Mouse (Mus musculus): ENCODE measurements around the gene Scamp3. TPM values are rescaled to one million over a fixed set of nuclear protein-coding genes. Genes with fewer than 3 reads are reported as not detected.
"Not testable (repeated sequence)": the region's sequence is repeated elsewhere in the genome, so short reads cannot be mapped to it uniquely, and the experiment has no call there.

Gene Scamp3
- total and polyA plus RNA-seq, 2 experiments = 9.1 to 120 TPM

GRCm38 (mm10) chr3:89214681-89215411 is 37.6 kb downstream of the Scamp3 start, which contains the start of gene Thbs3:
TSS of gene Thbs3 (plus strand) at chr3:89215180.
- peak within 1 kb of the TSS; percentile 96 for H3K4me3 ChIP-seq (ENCODE audit: insufficient read depth, low read depth, low read length)
- H3K4me1 ChIP-seq (ENCODE audit: control insufficient read depth, insufficient read depth, low read length) = no peaks in the 10 kb centered on the region; the same call in 1 of the 2 replicates
- no peaks in the 10 kb centered on the region for H3K79me2 ChIP-seq (ENCODE audit: control insufficient read depth, insufficient read depth, low read length)
- no peak for DNase-seq (ENCODE audit: extremely low read depth, low read depth, low spot score)
- H3K9ac ChIP-seq (ENCODE audit: low read depth, low read length) = peak within 1 kb of the TSS; percentile 71
- peak within 1 kb of the TSS; percentile 21 for H3K27ac ChIP-seq (replicated peaks; ENCODE audit: insufficient read depth, low read depth, low read length)
- TF ChIP-seq POLR2A (IDR thresholded peaks at IDR 0.05; ENCODE audit: extremely low read depth, insufficient read depth, low read length) = no peak
- TF ChIP-seq CTCF (IDR thresholded peaks at IDR 0.05; ENCODE audit: low read depth, low read length) = no peak
- H3K27me3 ChIP-seq (ENCODE audit: control insufficient read depth, insufficient read depth, low read length) = no peaks in the 10 kb centered on the region
- H3K36me3 ChIP-seq (ENCODE audit: control insufficient read depth, insufficient read depth, low read length) = no peaks in the 10 kb centered on the region
- 18% methylated on average over 19 of the region's 19 CpGs for WGBS

- no peaks in the 10 kb centered on the region for H3K36me3 ChIP-seq (ENCODE audit: control insufficient read depth, insufficient read depth, low read length)
- no peaks in the 10 kb centered on the region; the same call in 1 of the 2 replicates for H3K4me1 ChIP-seq (ENCODE audit: control insufficient read depth, insufficient read depth, low read length)
- H3K4me3 ChIP-seq (ENCODE audit: insufficient read depth, low read depth, low read length) = no peak overlapping the region
- H3K27ac ChIP-seq (replicated peaks; ENCODE audit: insufficient read depth, low read depth, low read length) = no peak overlapping the region
- WGBS = under 1% methylated on average over 6 of the region's 6 CpGs
- TF ChIP-seq POLR2A (IDR thresholded peaks at IDR 0.05; ENCODE audit: extremely low read depth, insufficient read depth, low read length) = no peak
- TF ChIP-seq CTCF (IDR thresholded peaks at IDR 0.05; ENCODE audit: low read depth, low read length) = peak; percentile 91
- H3K9ac ChIP-seq (ENCODE audit: low read depth, low read length) = no peak overlapping the region
- no peaks in the 10 kb centered on the region for H3K27me3 ChIP-seq (ENCODE audit: control insufficient read depth, insufficient read depth, low read length)
- H3K79me2 ChIP-seq (ENCODE audit: control insufficient read depth, insufficient read depth, low read length) = no peaks in the 10 kb centered on the region
- DNase-seq (ENCODE audit: extremely low read depth, low read depth, low spot score) = peak; percentile 53
Observed at GRCm38 (mm10) chr3:89215853-89216252, 38.6 kb downstream of the Scamp3 start.

- H3K36me3 ChIP-seq (ENCODE audit: control insufficient read depth, insufficient read depth, low read length); H3K27ac ChIP-seq (replicated peaks; ENCODE audit: insufficient read depth, low read depth, low read length); H3K27me3 ChIP-seq (ENCODE audit: control insufficient read depth, insufficient read depth, low read length); H3K4me1 ChIP-seq (ENCODE audit: control insufficient read depth, insufficient read depth, low read length); H3K79me2 ChIP-seq (ENCODE audit: control insufficient read depth, insufficient read depth, low read length); H3K4me3 ChIP-seq (ENCODE audit: insufficient read depth, low read depth, low read length); H3K9ac ChIP-seq (ENCODE audit: low read depth, low read length); DNase-seq (ENCODE audit: extremely low read depth, low read depth, low spot score): not testable (repeated sequence)
- WGBS = 68% methylated on average over 7 of the region's 7 CpGs
Observed at GRCm38 (mm10) chr3:89216407-89216806, 39.1 kb downstream of the Scamp3 start.

GRCm38 (mm10) chr3:89218271-89218670 is 41.0 kb downstream of the Scamp3 start:
- Histone ChIP-seq H3K36me3 (ENCODE audit: control insufficient read depth, insufficient read depth, low read length) (no peaks in the 10 kb centered on the region), H3K4me1 (ENCODE audit: control insufficient read depth, insufficient read depth, low read length) (no peaks in the 10 kb centered on the region; the same call in 1 of the 2 replicates), H3K27ac (replicated peaks; ENCODE audit: insufficient read depth, low read depth, low read length) (no peak overlapping the region), H3K4me3 (ENCODE audit: insufficient read depth, low read depth, low read length) (no peak overlapping the region), H3K79me2 (ENCODE audit: control insufficient read depth, insufficient read depth, low read length) (no peaks in the 10 kb centered on the region), H3K9ac (ENCODE audit: low read depth, low read length) (no peak overlapping the region), H3K27me3 (ENCODE audit: control insufficient read depth, insufficient read depth, low read length) (no peaks in the 10 kb centered on the region)
- TF ChIP-seq CTCF (IDR thresholded peaks at IDR 0.05; ENCODE audit: low read depth, low read length) = no peak
- no peak for TF ChIP-seq POLR2A (IDR thresholded peaks at IDR 0.05; ENCODE audit: extremely low read depth, insufficient read depth, low read length)
- WGBS = 85% methylated on average over 1 of the region's 1 CpGs
- no peak for DNase-seq (ENCODE audit: extremely low read depth, low read depth, low spot score)

- Histone ChIP-seq H3K27me3 (ENCODE audit: control insufficient read depth, insufficient read depth, low read length) (no peaks in the 10 kb centered on the region), H3K79me2 (ENCODE audit: control insufficient read depth, insufficient read depth, low read length) (no peaks in the 10 kb centered on the region), H3K4me1 (ENCODE audit: control insufficient read depth, insufficient read depth, low read length) (no peaks in the 10 kb centered on the region), H3K36me3 (ENCODE audit: control insufficient read depth, insufficient read depth, low read length) (no peaks in the 10 kb centered on the region), H3K27ac (replicated peaks; ENCODE audit: insufficient read depth, low read depth, low read length) (no peak overlapping the region), H3K4me3 (ENCODE audit: insufficient read depth, low read depth, low read length) (no peak overlapping the region), H3K9ac (ENCODE audit: low read depth, low read length) (no peak overlapping the region)
- whole genome bisulfite sequencing = 50% methylated on average over 8 of the region's 8 CpGs
- no peak for DNase-seq (ENCODE audit: extremely low read depth, low read depth, low spot score)
- no peak for TF ChIP-seq POLR2A (IDR thresholded peaks at IDR 0.05; ENCODE audit: extremely low read depth, insufficient read depth, low read length)
Observed at GRCm38 (mm10) chr3:89219546-89219945, 42.3 kb downstream of the Scamp3 start.

- Histone ChIP-seq H3K4me1 (ENCODE audit: control insufficient read depth, insufficient read depth, low read length) (no peaks in the 10 kb centered on the region), H3K9ac (ENCODE audit: low read depth, low read length) (no peak overlapping the region), H3K79me2 (ENCODE audit: control insufficient read depth, insufficient read depth, low read length) (no peaks in the 10 kb centered on the region), H3K4me3 (ENCODE audit: insufficient read depth, low read depth, low read length) (no peak overlapping the region), H3K27ac (replicated peaks; ENCODE audit: insufficient read depth, low read depth, low read length) (no peak overlapping the region), H3K36me3 (ENCODE audit: control insufficient read depth, insufficient read depth, low read length) (no peaks in the 10 kb centered on the region), H3K27me3 (ENCODE audit: control insufficient read depth, insufficient read depth, low read length) (no peaks in the 10 kb centered on the region)
- 95% methylated on average over 5 of the region's 5 CpGs for WGBS
- no peak for DNase-seq (ENCODE audit: extremely low read depth, low read depth, low spot score)
- TF ChIP-seq POLR2A (IDR thresholded peaks at IDR 0.05; ENCODE audit: extremely low read depth, insufficient read depth, low read length) (no peak), CTCF (IDR thresholded peaks at IDR 0.05; ENCODE audit: low read depth, low read length) (no peak)
Observed at GRCm38 (mm10) chr3:89221167-89221566, 43.9 kb downstream of the Scamp3 start.

Measured in liver, adult 2 months (tissue).